Mouse (Mus musculus) heart, embryonic 12.5 days (tissue): ENCODE results near the gene Hmgb3. TPM values are rescaled to one million over a fixed set of nuclear protein-coding genes. Genes with fewer than 3 reads are reported as not detected.
A peak's percentile ranks its signal among the peaks of the same experiment; 100 is the strongest.
"Not testable (repeated sequence)": the region's sequence is repeated elsewhere in the genome, so short reads cannot be mapped to it uniquely, and the experiment has no call there.

Experiments used
- ATAC-seq: fragments of 200-750 bp; cut with Nextera tagmentation; 2 replicates; pipeline ENCODE4 v1.8.0; 2017; ENCODE audit warnings: moderate TSS enrichment, moderate library complexity; ENCODE audit not compliant: insufficient number of reproducible peaks, low FRiP score
- H3K27ac ChIP-seq: fragments of 300-500 bp; sonication (generic); 2 replicates; pipeline ENCODE4 v1.5.1; 2016; ENCODE audit warnings: mild to moderate bottlenecking, moderate library complexity; ENCODE audit not compliant: poor library complexity, severe bottlenecking
- H3K27me3 ChIP-seq: fragments of 300-500 bp; sonication (generic); replicated peaks from 2 replicates; pipeline ENCODE4 v1.6.1; 2016; ENCODE audit warnings: mild to moderate bottlenecking, moderate library complexity
- H3K36me3 ChIP-seq: fragments of 300-500 bp; sonication (generic); 2 replicates; pipeline ENCODE4 v1.6.1; 2016; ENCODE audit warnings: mild to moderate bottlenecking, moderate library complexity
- H3K4me1 ChIP-seq: fragments of 300-500 bp; sonication (generic); replicated peaks from 2 replicates; pipeline ENCODE4 v1.6.1; 2016; ENCODE audit warnings: mild to moderate bottlenecking
- H3K4me2 ChIP-seq: fragments of 300-500 bp; sonication (generic); 2 replicates; pipeline ENCODE4 v1.6.1; 2016; ENCODE audit warnings: mild to moderate bottlenecking, moderate library complexity
- H3K4me3 ChIP-seq: fragments of 300-500 bp; sonication (generic); 2 replicates; pipeline ENCODE4 v1.5.1; 2016; ENCODE audit warnings: mild to moderate bottlenecking
- H3K9ac ChIP-seq: fragments of 300-500 bp; sonication (generic); 2 replicates; pipeline ENCODE4 v1.6.1; 2016; ENCODE audit warnings: mild to moderate bottlenecking, moderate library complexity
- H3K9me3 ChIP-seq: fragments of 300-500 bp; sonication (generic); replicated peaks from 2 replicates; pipeline ENCODE4 v1.6.1; 2016; ENCODE audit warnings: mild to moderate bottlenecking, moderate library complexity
- WGBS: fragments of 180-500 bp; shearing (Covaris S2); methylation state at CpG from one replicate; pipeline ENCODE4 v1.1.7; 2016; 5-methylcytosine and 5-hydroxymethylcytosine counted together
- polyA plus RNA-seq: library from polyadenylated mRNA; unstranded; fragments of >200 nt; fragmentation: Nextera tagmentation; extraction: Ambion mirVana; gene quantifications from 2 replicates; pipeline ENCODE4 v1.2.1, GENCODE M21; 2016

Gene Hmgb3
- polyA plus RNA-seq = 203 TPM in 2 replicates

DNA sequence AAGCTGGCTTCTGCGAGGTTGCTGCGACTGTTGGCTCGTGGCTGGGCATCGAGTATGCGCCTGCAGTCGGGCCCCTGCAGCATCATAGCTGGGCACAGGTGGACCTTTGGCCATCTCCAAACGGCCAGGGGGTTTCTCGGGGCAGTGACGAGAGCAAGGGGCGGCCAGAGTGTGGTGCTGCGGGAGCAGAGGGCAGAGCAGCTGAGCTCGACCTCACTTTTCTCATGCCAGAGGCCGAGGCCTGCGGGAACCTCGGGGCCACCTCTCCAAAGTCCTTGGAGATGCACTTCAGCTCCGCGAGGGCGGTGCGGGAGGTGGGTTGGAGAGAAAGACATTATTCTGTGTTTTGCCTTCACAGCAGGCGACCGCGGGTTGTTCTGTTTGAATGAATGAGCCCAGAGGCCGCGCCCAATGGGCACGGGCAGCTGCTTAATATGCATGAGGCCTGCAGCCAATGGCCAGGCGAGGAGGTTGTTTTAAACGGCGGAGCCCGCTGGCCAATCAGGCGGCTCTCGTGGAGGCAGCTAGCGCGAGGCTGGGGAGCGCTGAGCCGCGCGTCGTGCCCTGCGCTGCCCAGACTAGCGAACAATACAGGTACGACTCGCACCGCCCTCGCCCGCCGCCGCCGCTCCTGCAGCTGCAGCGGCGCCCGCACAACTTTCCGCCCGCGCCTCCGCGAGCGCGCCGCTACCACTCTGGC is at the start of gene Hmgb3:
TSS of gene Hmgb3 (plus strand) at position 504 of the 700 bp plus-strand sequence.
- peaks cover 22% of the 10 kb centered on the region; the same call in 1 of the 2 replicates for H3K27me3 ChIP-seq
- ATAC-seq = peak; percentile 95

GRCm38 (mm10) chrX:71506591-71506990 is 49.1 kb upstream of the Hmgb3 start:
- WGBS = 87% methylated on average over 4 of the region's 4 CpGs
- not testable (repeated sequence) for H3K9me3 ChIP-seq, ATAC-seq, H3K27ac ChIP-seq, H3K4me1 ChIP-seq, H3K4me3 ChIP-seq, H3K36me3 ChIP-seq, H3K27me3 ChIP-seq, H3K4me2 ChIP-seq, H3K9ac ChIP-seq

More for the DNA sequence above, at the start of gene Hmgb3:
- Histone ChIP-seq H3K9ac (peak within 1 kb of the TSS; percentile 90), H3K4me3 (peak within 1 kb of the TSS; percentile 77), H3K9me3 (peaks cover 9% of the 10 kb centered on the region; the same call in 1 of the 2 replicates), H3K4me2 (peak within 1 kb of the TSS; percentile 75), H3K27ac (peak within 1 kb of the TSS; percentile 96), H3K36me3 (peaks cover 4% of the 10 kb centered on the region; the same call in 1 of the 2 replicates), H3K4me1 (no peaks in the 10 kb centered on the region)
- WGBS = 19% methylated on average over 58 of the region's 59 CpGs

DNA sequence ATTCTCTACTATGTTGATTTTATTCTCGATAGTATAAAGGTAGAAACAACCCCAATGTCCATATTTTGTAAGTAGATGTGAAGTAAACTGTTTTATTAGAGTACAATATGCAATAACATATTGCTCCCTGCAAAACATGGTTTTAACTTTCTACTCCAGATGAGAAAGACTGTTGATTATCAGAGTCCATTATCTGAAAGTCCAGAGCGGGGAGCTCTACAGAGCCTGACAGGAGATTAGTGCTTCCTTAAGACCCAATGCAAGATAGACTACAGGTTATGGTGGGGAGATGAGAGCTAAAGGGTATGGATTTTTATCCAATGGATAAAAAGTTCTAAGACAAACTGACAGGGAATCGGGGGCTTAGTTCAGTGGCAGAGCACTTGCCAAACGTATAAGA is 36.5 kb upstream of the Hmgb3 start:
- H3K4me3 ChIP-seq = no peak overlapping the region
- 71% methylated on average over 4 of the region's 4 CpGs for WGBS
- no peaks in the 10 kb centered on the region for H3K4me1 ChIP-seq
- no peak overlapping the region for H3K27ac ChIP-seq
- no peaks in the 10 kb centered on the region for H3K36me3 ChIP-seq
- no peak overlapping the region for H3K4me2 ChIP-seq
- no peaks in the 10 kb centered on the region for H3K9me3 ChIP-seq
- no peak overlapping the region for H3K9ac ChIP-seq
- peaks cover 8% of the 10 kb centered on the region for H3K27me3 ChIP-seq
- ATAC-seq = no peak

- 82% methylated on average over 3 of the region's 3 CpGs for WGBS
- Histone ChIP-seq H3K4me2 (no peak overlapping the region), H3K27ac (no peak overlapping the region), H3K4me1 (peaks cover 3% of the 10 kb centered on the region; the same call in 1 of the 2 replicates), H3K36me3 (no peaks in the 10 kb centered on the region), H3K9ac (no peak overlapping the region), H3K27me3 (peaks cover 12% of the 10 kb centered on the region), H3K9me3 (no peaks in the 10 kb centered on the region), H3K4me3 (no peak overlapping the region)
- no peak for ATAC-seq
Measured at GRCm38 (mm10) chrX:71522889-71523288, 32.8 kb upstream of the Hmgb3 start.

- H3K4me1 ChIP-seq = peaks cover 4% of the 10 kb centered on the region; the same call in 1 of the 2 replicates
- no peaks in the 10 kb centered on the region for H3K9me3 ChIP-seq
- no peak overlapping the region for H3K4me2 ChIP-seq
- H3K27ac ChIP-seq = no peak overlapping the region
- 48% methylated on average over 2 of the region's 2 CpGs for WGBS
- peaks cover 20% of the 10 kb centered on the region for H3K27me3 ChIP-seq
- H3K36me3 ChIP-seq = no peaks in the 10 kb centered on the region
- no peak for ATAC-seq
- no peak overlapping the region for H3K9ac ChIP-seq
- no peak overlapping the region for H3K4me3 ChIP-seq
Measured at GRCm38 (mm10) chrX:71524310-71524709, 31.4 kb upstream of the Hmgb3 start.

GRCm38 (mm10) chrX:71525593-71526299 is 30.0 kb upstream of the Hmgb3 start:
- no peak for ATAC-seq
- H3K4me3 ChIP-seq = no peak overlapping the region
- no peak overlapping the region for H3K4me2 ChIP-seq
- H3K27ac ChIP-seq = no peak overlapping the region
- WGBS = 33% methylated on average over 3 of the region's 3 CpGs
- H3K9ac ChIP-seq = no peak overlapping the region
- peaks cover 28% of the 10 kb centered on the region for H3K27me3 ChIP-seq
- peaks cover 4% of the 10 kb centered on the region; the same call in 1 of the 2 replicates for H3K4me1 ChIP-seq
- H3K9me3 ChIP-seq = no peaks in the 10 kb centered on the region
- H3K36me3 ChIP-seq = no peaks in the 10 kb centered on the region

DNA sequence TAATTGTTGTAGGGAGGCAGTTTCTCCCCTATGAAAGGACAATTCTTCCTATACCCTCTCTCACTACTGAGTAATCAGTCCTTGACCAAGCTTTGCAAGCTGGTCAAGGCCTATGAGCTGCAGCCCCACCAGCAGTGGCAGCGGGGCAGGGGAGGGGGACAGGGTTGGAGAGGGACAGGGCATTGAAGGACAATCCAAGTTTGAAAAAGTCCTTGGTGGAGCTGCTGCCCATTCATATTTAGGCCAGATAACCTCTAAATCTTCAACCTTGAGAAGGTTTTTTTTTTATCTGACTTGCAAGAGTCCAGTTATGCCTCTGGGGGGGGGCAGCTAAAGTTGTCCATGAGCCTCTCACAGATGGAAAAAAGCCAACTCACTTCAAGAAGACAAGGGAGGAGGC is 28.3 kb upstream of the Hmgb3 start:
- Histone ChIP-seq H3K4me3 (no peak overlapping the region), H3K27me3 (peaks cover 32% of the 10 kb centered on the region), H3K4me2 (no peak overlapping the region), H3K27ac (no peak overlapping the region), H3K9me3 (no peaks in the 10 kb centered on the region), H3K4me1 (peaks cover 4% of the 10 kb centered on the region; the same call in 1 of the 2 replicates), H3K9ac (no peak overlapping the region), H3K36me3 (no peaks in the 10 kb centered on the region)
- 77% methylated on average over 1 of the region's 1 CpGs for WGBS
- no peak for ATAC-seq

GRCm38 (mm10) chrX:71528150-71528549 is 27.6 kb upstream of the Hmgb3 start:
- H3K4me2 ChIP-seq = no peak overlapping the region
- 71% methylated on average over 3 of the region's 3 CpGs for WGBS
- H3K9me3 ChIP-seq = no peaks in the 10 kb centered on the region
- ATAC-seq = no peak
- H3K27ac ChIP-seq = no peak overlapping the region
- peaks cover 4% of the 10 kb centered on the region; the same call in 1 of the 2 replicates for H3K4me1 ChIP-seq
- H3K36me3 ChIP-seq = no peaks in the 10 kb centered on the region
- peaks cover 35% of the 10 kb centered on the region for H3K27me3 ChIP-seq
- H3K4me3 ChIP-seq = no peak overlapping the region
- H3K9ac ChIP-seq = no peak overlapping the region

- H3K4me3 ChIP-seq = no peak overlapping the region
- no peak for ATAC-seq
- WGBS = 57% methylated on average over 6 of the region's 6 CpGs
Measured at GRCm38 (mm10) chrX:71528646-71529045, 27.1 kb upstream of the Hmgb3 start.

DNA sequence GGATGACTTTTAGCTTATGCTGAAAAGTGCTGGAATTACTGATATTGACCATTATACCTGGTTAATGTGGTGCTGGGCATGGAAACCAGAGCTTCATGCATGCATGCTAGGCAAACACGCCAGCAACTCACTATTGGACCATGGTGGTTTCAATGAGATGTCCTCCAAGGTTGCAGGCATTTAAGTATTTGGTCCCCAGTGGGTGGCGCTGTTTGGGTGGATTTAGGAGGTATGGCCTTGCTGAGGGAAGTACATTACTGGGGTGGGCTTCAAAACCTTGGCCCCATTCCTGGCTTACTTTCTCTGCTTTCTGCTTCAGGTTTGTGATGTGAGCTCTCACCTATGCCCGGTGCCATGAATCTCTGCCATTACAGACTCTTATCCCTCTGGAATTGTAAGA is 23.1 kb upstream of the Hmgb3 start:
- Histone ChIP-seq H3K36me3 (no peaks in the 10 kb centered on the region), H3K27me3 (peaks cover 35% of the 10 kb centered on the region), H3K9ac (no peak overlapping the region), H3K9me3 (no peaks in the 10 kb centered on the region), H3K27ac (no peak overlapping the region), H3K4me1 (peaks cover 4% of the 10 kb centered on the region; the same call in 1 of the 2 replicates), H3K4me2 (no peak overlapping the region), H3K4me3 (no peak overlapping the region)
- 60% methylated on average over 3 of the region's 3 CpGs for WGBS
- no peak for ATAC-seq

More at GRCm38 (mm10) chrX:71528646-71529045, 27.1 kb upstream of the Hmgb3 start:
- no peak overlapping the region for H3K4me2 ChIP-seq
- peaks cover 39% of the 10 kb centered on the region for H3K27me3 ChIP-seq
- no peaks in the 10 kb centered on the region for H3K36me3 ChIP-seq
- peaks cover 4% of the 10 kb centered on the region; the same call in 1 of the 2 replicates for H3K4me1 ChIP-seq
- H3K9me3 ChIP-seq = no peaks in the 10 kb centered on the region
- H3K9ac ChIP-seq = no peak overlapping the region
- H3K27ac ChIP-seq = no peak overlapping the region

- WGBS = 71% methylated on average over 5 of the region's 5 CpGs
- Histone ChIP-seq H3K9me3 (no peaks in the 10 kb centered on the region), H3K27me3 (peaks cover 31% of the 10 kb centered on the region), H3K36me3 (no peaks in the 10 kb centered on the region), H3K4me1 (0 out of 2 replicates have a peak, but pooled peaks cover 3% of the 10 kb centered on the region), H3K4me2 (no peak overlapping the region), H3K9ac (no peak overlapping the region), H3K4me3 (no peak overlapping the region), H3K27ac (no peak overlapping the region)
- no peak for ATAC-seq
Measured at GRCm38 (mm10) chrX:71534102-71534501, 21.6 kb upstream of the Hmgb3 start.
